Mouse (Mus musculus): Measurements from ENCODE around the gene Drg1. TPM values are rescaled to one million over a fixed set of nuclear protein-coding genes. Genes with fewer than 3 reads are reported as not detected.

Drg1 gene
- polyA plus RNA-seq, 1 experiment from 2014 or later, result 223 TPM

Other genes with a start within 250 kb of the Drg1 start
- 12.9 and 15.3 TPM in 2 replicates for gene Sfi1, start 73.0 kb downstream of the Drg1 start, polyA plus RNA-seq (2015; fragmentation: Nextera tagmentation; extraction: Ambion mirVana)
- gene Eif4enif1, start 64.0 kb downstream of the Drg1 start, polyA plus RNA-seq (2015; fragmentation: Nextera tagmentation; extraction: Ambion mirVana), result 51.3 and 55.3 TPM in 2 replicates
- 57.3 and 60.4 TPM in 2 replicates for gene Patz1, start 22.5 kb upstream of the Drg1 start, polyA plus RNA-seq (2015; fragmentation: Nextera tagmentation; extraction: Ambion mirVana)
- gene Pik3ip1, start 64.0 kb upstream of the Drg1 start, polyA plus RNA-seq (2015; fragmentation: Nextera tagmentation; extraction: Ambion mirVana), result 11.4 and 13.2 TPM in 2 replicates
- gene Limk2, start 142.8 kb upstream of the Drg1 start, polyA plus RNA-seq (2015; fragmentation: Nextera tagmentation; extraction: Ambion mirVana), result 40.5 and 46.0 TPM in 2 replicates
- 35.5 and 37.0 TPM in 2 replicates for gene Rnf185, start 185.9 kb upstream of the Drg1 start, polyA plus RNA-seq (2015; fragmentation: Nextera tagmentation; extraction: Ambion mirVana)
- gene Pla2g3, start 221.9 kb upstream of the Drg1 start, polyA plus RNA-seq (2015; fragmentation: Nextera tagmentation; extraction: Ambion mirVana), result 0.44 and 0.60 TPM in 2 replicates
- gene Inpp5j, start 238.4 kb upstream of the Drg1 start, polyA plus RNA-seq (2015; fragmentation: Nextera tagmentation; extraction: Ambion mirVana), result 1.4 and 2.0 TPM in 2 replicates
- 105 and 112 TPM in 2 replicates for gene Selenom, start 248.3 kb upstream of the Drg1 start, polyA plus RNA-seq (2015; fragmentation: Nextera tagmentation; extraction: Ambion mirVana)